Mouse (Mus musculus) embryo, embryonic 10.5 days (tissue): ENCODE measurements around the gene Cacng7.
A peak's percentile ranks its signal among the peaks of the same experiment; 100 is the strongest.

Experiments
- DNase-seq: peaks from one replicate; pipeline ENCODE4 v3.0.0-alpha.2; 2015; ENCODE audit warnings: low spot score

Cacng7 gene

DNA sequence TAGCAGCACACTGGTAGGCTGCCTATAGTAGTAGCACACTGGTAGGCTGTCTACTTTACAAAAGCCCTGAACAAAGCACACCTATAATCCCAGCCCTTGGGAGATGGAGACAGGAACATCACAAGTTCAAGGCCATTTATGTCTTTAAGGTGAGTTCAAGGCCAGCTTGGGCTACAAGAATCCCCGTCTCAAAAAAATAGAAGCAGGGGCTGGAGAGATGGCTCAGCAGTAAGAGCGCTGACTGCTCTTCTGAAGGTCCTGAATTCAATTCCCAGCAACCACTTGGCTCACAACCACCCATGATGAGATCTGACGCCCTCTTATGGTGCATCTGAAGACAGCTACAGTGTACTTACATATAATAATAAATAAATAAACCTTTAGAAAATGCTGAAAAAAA is 12.5 kb downstream of the Cacng7 start:
- DNase-seq: no peak

GRCm38 (mm10) chr7:3347366-3348287 is 14.9 kb downstream of the Cacng7 start:
- peak; percentile 19 for DNase-seq

DNA sequence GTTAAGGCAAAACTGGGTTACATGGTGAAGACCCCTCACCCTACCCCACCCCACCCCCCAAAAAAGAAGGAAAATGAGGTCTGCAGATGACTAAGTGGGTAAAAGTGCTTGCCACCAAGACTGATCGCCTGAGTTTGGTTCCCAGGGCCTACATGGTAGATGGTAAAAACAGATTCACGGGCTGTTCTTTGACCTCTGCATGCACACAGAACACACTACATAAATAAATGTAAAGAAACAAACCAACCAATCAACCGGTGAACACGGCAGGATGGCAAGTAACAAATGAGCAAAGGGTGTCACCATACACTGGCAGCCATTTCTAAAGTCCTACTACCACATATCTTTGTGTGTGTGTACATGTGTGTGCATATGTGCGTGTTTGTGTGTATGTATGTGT is 15.6 kb downstream of the Cacng7 start:
- no peak for DNase-seq

GRCm38 (mm10) chr7:3349775-3350174 is 17.0 kb downstream of the Cacng7 start:
- no peak for DNase-seq

- DNase-seq: no peak
Measured at GRCm38 (mm10) chr7:3351536-3351935, 18.8 kb downstream of the Cacng7 start.

DNA sequence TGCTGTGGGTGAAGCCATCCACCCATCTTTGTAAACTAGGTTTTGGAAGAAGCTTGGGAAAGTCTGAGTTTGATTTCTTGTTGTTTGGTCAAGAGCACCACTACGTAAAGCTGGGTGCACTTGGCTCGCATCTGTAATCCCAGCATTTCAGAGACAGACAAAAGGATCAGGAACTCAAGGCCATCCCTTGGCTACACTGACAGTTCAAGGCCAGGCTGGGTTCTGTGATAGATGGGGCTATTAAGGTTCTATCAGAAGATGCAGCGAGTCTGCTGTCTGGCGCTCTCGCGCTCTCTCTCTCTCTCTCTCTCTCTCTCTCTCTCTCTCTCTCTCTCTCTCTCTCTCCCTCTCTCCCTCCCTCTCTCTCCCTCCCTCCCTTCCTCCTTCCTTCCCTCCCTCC is 22.1 kb downstream of the Cacng7 start:
- no peak for DNase-seq

GRCm38 (mm10) chr7:3360678-3361077 is 27.9 kb downstream of the Cacng7 start:
- DNase-seq: no peak

DNA sequence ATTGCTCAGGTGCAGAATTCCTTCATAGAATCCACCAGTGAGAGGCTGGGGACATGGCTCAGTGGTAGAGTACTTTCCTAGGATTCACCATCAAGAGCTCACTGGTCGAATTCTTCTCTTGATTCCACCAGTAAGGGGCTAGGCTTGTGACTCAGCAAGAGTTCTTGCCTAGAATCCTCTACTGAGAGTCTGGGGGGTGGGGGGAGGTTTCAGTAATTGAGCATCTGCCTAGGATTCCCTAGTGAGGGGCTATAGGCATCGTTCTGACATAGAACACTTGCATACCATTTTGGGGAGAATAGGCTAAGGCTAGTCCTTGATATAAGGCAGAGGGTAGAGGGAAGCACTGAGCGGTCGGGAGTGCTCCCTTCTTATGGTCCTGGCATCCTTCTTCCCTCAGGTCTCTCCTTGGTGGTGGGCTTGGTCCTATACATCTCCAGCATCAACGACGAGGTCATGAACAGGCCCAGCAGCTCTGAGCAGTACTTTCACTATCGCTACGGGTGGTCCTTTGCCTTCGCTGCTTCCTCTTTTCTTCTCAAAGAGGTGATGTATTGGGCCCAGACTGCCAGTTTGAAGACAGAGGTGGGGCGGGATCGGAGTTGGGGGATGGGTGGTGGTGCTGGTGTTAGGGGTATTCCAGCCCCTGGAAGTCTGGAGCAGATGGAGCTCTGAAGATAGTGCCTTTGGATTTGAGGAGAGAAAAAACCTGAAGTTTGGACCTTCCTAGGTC is 33.0 kb downstream of the Cacng7 start:
- DNase-seq: no peak

GRCm38 (mm10) chr7:3366705-3367516 is 34.2 kb downstream of the Cacng7 start:
- peak; percentile 8 for DNase-seq

DNA sequence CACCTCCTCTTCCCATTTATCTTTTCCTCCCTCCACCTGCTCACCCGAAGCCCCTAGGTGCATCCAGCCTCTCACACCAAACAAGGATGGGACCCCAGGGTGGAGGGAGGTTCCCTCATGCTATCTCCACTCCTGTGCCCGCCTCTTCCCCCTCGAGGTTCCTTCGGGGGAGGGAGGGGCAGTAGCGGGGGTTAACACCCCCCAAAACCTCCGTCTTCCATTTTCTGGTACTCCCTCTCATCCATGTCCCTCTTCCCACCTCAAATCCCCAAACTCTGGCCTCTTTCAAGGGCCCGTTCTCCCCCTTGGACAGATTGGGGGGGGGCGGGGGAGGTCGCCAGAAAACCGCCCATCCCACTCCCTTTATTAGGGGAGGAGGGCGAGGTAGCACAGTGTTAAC is 34.8 kb downstream of the Cacng7 start:
- no peak for DNase-seq

- DNase-seq: no peak
Measured at GRCm38 (mm10) chr7:3368311-3368710, 35.6 kb downstream of the Cacng7 start.

DNA sequence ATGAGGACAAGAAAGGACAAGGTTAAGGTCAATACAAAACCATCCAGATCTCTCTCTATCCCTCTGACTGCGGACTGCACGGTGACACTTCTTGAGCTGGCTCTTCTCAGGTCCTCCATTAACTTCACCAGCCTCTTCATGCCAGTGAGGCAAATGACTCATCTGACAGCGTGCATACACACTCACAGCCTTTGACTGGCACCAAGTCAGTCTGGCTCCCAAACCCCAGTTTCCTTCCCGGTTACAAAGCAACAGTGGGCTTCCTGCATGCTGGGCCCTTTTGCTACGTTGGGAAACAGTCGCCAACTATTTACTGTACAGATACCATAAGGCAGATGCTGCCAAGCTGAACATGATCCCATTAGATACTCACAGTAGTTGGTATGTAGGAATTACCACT is 36.4 kb downstream of the Cacng7 start:
- DNase-seq: no peak

- DNase-seq: no peak
Measured at GRCm38 (mm10) chr7:3370407-3370806, 37.7 kb downstream of the Cacng7 start.

DNA sequence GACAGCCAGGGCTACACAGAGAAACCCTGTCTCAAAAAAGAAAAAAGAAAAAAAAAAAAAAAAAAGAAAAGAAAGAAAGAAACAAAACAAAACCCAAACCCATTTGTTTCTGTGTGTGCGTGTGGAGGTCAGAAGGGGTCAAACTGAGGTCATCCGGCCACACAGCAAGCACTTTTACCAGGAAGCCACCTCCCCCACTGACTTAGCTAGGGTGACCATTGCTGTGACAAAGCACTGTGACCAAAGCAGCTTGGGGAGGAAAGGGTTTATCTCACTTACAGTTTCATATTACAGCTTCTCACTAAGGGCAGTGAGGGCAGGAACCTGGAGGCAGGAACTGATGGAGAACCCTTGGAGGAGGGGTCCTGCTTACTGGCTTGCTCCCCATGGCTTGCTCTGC is 39.6 kb downstream of the Cacng7 start:
- DNase-seq: no peak

- DNase-seq: no peak
Measured at GRCm38 (mm10) chr7:3373754-3374153, 41.0 kb downstream of the Cacng7 start.

DNA sequence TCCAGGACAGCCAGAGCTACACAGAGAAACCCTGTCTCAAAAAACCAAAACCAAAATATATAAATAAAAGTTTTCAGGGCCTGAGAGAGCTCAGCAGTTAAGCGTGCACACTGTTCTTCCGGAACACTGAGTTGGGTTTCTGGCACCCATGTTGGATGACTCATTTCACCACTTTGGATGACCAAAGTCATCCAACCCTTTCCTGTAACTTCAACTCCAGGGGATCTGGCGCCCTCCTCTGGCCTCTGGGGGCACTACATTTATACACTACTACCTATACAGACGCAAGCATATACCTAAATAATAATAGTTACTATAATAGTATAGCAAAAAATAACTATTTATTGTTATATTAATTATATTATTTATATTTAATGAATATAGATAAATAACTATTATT is 44.1 kb downstream of the Cacng7 start:
- peak; percentile 57 for DNase-seq

GRCm38 (mm10) chr7:3382123-3382522 is 49.4 kb downstream of the Cacng7 start:
- no peak for DNase-seq

DNA sequence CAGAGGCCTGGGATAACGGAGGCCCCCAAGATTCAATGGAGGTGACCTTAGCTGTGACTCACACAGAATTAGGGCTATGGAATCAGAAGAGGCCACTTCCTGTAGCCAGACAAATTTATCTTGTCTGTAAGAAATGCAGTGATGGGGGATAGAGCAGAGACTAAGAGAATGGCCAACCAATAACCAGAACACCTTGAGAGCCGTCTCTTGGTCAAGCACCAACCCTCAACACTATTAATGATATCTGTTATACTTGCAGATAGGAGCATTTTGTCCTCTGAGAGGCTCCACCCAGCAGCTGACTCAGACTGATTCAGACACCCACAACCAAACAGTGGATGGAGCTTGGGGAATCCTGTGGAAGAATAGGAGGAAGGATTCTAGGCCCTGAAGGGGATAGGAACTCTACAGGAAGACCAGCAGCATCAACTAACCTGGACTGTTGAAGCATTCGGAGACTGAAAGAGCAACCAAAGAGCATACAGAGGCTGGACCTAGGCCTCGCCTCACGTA is 52.1 kb downstream of the Cacng7 start:
- DNase-seq: no peak

DNA sequence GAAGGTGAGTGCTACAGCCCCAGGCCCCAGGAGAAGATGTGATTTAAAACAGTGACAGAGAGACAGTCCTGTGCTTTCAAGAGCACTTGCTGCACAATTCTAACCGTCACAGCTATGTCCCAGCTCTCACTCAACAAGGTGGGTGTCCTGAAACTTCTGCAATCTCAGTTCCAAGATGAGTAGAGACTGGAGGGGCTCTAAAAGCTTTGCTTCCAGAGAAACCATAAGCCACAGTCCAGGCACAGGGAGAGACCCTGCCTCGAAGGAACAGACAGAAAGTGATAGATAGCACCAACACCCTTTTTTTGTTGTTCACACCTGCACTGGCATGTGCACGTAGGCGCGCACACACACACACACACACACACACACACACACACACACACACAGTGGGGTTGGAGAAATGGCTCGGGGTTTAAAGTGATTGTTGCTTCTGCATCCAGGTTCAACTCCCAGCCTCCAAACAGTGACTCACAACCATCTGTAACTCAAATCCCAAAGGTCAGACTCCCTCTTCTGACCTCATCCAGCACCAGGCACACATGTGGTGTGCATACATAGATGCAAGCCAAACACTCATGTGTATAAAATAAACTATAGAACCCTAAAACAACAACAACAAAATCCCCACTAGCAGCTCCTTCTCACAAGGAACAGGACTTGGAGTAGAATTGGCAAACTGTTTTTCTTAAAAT is 53.4 kb downstream of the Cacng7 start:
- no peak for DNase-seq

GRCm38 (mm10) chr7:3387761-3388160 is 55.0 kb downstream of the Cacng7 start:
- DNase-seq: no peak

DNA sequence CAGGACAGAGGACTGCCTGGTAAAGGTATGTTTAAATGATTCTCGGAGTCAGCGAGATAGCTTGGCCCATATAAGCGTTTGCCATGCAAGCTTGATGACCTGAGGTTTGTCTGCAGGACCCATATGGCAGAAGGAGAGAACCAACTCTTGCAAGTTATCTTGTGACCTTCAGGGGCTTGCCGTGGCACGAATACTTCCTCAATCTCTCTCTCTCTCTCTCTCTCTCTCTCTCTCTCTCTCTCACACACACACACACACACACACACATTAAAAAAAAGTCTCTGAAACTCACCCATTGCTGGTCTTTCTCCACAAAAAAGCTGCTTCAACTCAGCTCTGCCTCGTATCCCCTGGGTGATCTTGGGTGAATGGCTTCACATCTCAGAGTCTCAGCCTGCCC is 56.1 kb downstream of the Cacng7 start:
- no peak for DNase-seq
